8 mouse cellular contexts compared by ENCODE assay signal in genomic region chr13:8885445-8886184, GRCm38 (mm10). TPM values are rescaled to one million over a fixed set of nuclear protein-coding genes. Genes with fewer than 3 reads are reported as not detected.
DNase-seq lines count a peak whose midpoint lies in the region; ATAC-seq and TF ChIP-seq lines count a peak whose summit lies in the region.

Idi1 (plus strand) TSS chr13:8885501.

- WGBS in forebrain, embryonic 15.5 days: under 1% methylated on average over 46 of the region's 46 CpGs
- WGBS in lung, adult 2 months: under 1% methylated on average over 46 of the region's 46 CpGs

- intact Hi-C loops in heart, postnatal 25 days (cut with DNase I): loop anchor here (10.0 kb wide), 2 partner anchors 109 to 209 kb away; partner anchors contain the start of genes Gtpbp4 and Larp4b

- TF ChIP-seq POLR2A in lung, adult 2 months (IDR thresholded peaks at IDR 0.05; ENCODE audit: borderline replicate concordance, extremely low read depth, low read depth, low read length): peak; percentile 73; the same call in 1 of the 2 replicates

- no peak for TF ChIP-seq CTCF in lung, adult 2 months (IDR thresholded peaks at IDR 0.05; ENCODE audit: insufficient read depth, low read length)

- H3K4me2 ChIP-seq in forebrain, embryonic 15.5 days (replicated peaks): peak within 1 kb of the TSS; percentile 50

- peak; percentile 99 for ATAC-seq in forebrain, embryonic 15.5 days (replicated peaks)
- peak; percentile 95 for ATAC-seq in neutrophil, adult 5-6 weeks (ENCODE audit: extremely low read depth, insufficient number of reproducible peaks, low FRiP score, poor library complexity, severe bottlenecking)

- peaks cover 32% of the 10 kb centered on the region for H3K4me1 ChIP-seq in forebrain, embryonic 15.5 days
- H3K4me1 ChIP-seq in lung, adult 2 months (ENCODE audit: control insufficient read depth, insufficient read depth, low read length): no peaks in the 10 kb centered on the region

- H3K4me3 ChIP-seq in forebrain, embryonic 15.5 days: peak within 1 kb of the TSS; percentile 80
- peak within 1 kb of the TSS; percentile 76 for H3K4me3 ChIP-seq in lung, adult 2 months (replicated peaks; ENCODE audit: extremely low read depth, low read depth, low read length)

- peaks cover 20% of the 10 kb centered on the region for H3K36me3 ChIP-seq in forebrain, embryonic 15.5 days

- H3K9me3 ChIP-seq in forebrain, embryonic 15.5 days: no peaks in the 10 kb centered on the region

- peak; percentile 98 for DNase-seq in ES-CJ7 (ENCODE audit: low read depth, low spot score)
- peak; percentile 97 for DNase-seq in cerebellum, adult 11 months
- DNase-seq in heart, postnatal 25 days (ENCODE audit: low spot score): peak; percentile 93
- DNase-seq in layer of hippocampus, adult 18-20 months (ENCODE audit: low spot score in 2 of 2): peak; percentile 98 to 99
- DNase-seq in lung, adult 2 months: peak; percentile 98
- peak; percentile 94 to 96 for DNase-seq in thymus, adult 18-20 months

- no peaks in the 10 kb centered on the region for H3K27me3 ChIP-seq in forebrain, embryonic 15.5 days

- H3K9ac ChIP-seq in forebrain, embryonic 15.5 days (replicated peaks): peak within 1 kb of the TSS; percentile 65

- H3K27ac ChIP-seq in forebrain, embryonic 15.5 days (replicated peaks): peak within 1 kb of the TSS; percentile 97

RNA-seq across cellular contexts. Expression of gene Idi1, which starts in this region (rescaled TPM):
- polyA plus RNA-seq in forebrain, embryonic 15.5 days (2015; fragmentation: Nextera tagmentation; extraction: Ambion mirVana): 88.5 and 91.7 TPM in 2 replicates
- 1 to 10 TPM; 5.6 to 6.4 TPM for total RNA-seq in heart, postnatal 25 days (2021)
- total RNA-seq in layer of hippocampus, adult 18-20 months (2021): 10 to 100 TPM; 31.9 to 32.9 TPM
- polyA plus RNA-seq in lung, adult 2 months (2012; rRNA removed): 14.0 and 26.8 TPM in 2 replicates
- total RNA-seq in neutrophil, adult 5-6 weeks (2017): 9.9 and 11.3 TPM in 2 replicates

Comparison
In these comparisons a context has a peak if more than half of its experiments do, and no peak if none do; other contexts are left out.
1. Peak in every context shown above with its lines: DNase-seq, ATAC-seq, H3K4me3 ChIP-seq and H3K27ac ChIP-seq.